Mouse (Mus musculus) adrenal gland, postnatal 25 days (tissue): ENCODE measurements around the gene Bag1. TPM values are rescaled to one million over a fixed set of nuclear protein-coding genes. Genes with fewer than 3 reads are reported as not detected.

ENCODE experiments used
- DNase-seq: peaks from one replicate; pipeline ENCODE4 v3.0.0; 2021; ENCODE audit warnings: mixed read lengths
- long read RNA-seq: library from polyadenylated mRNA; stranded (forward); transcript quantifications from one replicate; pipeline ENCODE4 v2.0.0, GENCODE M21; 2021
- total RNA-seq: library from RNA; stranded (reverse); gene quantifications from 2 replicates; pipeline ENCODE4 v1.2.3, GENCODE M21; 2021

The Bag1 gene
- 276 and 283 TPM in 2 replicates for total RNA-seq
- long read RNA-seq, transcript Bag1-202 (7 exons, 1,336 nt), result major isoform, 319 of 342 reads
- long read RNA-seq, partial matches to known transcripts, result 9 of 342 reads
- long read RNA-seq, other reads (novel, unspliced or antisense), result 14 of 342 reads

GRCm38 (mm10) chr4:40948160-40948708 lies at the start of gene Bag1, which contains the start of gene Chmp5:
Gene Bag1, minus strand, starts transcription at chr4:40948294.
Gene Chmp5, plus strand, starts transcription at chr4:40948407.
- peak; percentile 99 for DNase-seq

- no peak for DNase-seq
Measured at GRCm38 (mm10) chr4:40996302-40996701, 48.2 kb upstream of the Bag1 start.

DNA sequence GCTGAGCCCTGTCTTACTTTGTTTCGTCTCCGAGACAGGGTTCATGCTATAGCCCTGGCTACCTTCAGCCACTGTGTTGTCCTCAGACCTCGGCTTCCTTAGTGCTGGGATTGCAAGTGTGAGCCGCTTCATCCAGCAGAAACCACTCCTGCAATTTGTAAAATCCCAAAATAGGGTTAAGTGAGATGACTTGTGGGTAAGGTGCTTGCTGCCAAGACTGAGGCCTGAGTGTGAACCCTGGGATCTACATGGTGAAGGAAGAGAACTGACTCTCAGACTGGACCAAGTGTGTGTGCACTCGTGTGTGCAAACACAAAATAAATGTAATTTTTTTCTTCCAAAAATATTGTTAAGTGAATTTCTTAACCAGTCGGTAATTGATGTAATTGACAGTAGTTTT lies 41.5 kb upstream of the Bag1 start:
- DNase-seq, result no peak

DNA sequence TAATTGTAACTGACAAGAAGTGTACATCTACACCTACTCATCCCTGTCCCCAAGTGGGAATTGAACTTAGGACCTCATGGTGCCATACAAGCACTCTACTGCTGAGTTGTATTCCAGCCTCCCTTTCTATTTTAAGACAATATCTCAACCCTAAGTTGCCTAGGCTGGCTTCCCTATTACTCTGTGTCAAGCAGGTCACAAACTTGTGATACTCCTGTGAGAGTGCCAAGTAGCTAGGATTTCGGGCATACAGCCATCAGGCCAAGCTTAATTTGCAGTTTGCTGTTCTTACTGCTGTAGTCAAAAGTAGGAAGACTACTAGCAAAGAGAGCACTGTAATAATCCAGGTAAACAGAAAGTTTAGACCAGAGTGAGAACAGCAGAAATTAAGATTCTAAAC lies 35.6 kb upstream of the Bag1 start:
- DNase-seq, result no peak

- no peak for DNase-seq
Measured at GRCm38 (mm10) chr4:40982486-40982885, 34.4 kb upstream of the Bag1 start.

DNA sequence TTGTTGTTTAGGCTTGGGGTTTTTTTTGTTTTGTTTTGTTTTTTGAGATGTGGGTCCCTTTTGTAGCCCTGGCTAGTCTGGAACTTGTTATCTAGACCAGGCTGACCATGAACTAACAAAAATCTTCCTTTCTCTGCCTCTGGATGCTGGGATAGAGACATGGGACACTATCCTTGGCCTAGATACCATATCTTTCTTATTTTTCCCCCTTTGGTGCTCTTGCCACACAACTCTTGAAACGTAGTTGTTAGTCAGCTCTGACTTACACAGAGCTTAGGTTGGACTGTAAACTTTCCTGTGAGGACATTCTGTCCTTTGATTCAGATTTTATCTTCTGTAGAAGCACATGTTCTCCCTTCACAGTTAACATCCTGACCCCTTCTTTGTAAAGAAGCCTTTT lies 31.3 kb upstream of the Bag1 start:
- no peak for DNase-seq

DNA sequence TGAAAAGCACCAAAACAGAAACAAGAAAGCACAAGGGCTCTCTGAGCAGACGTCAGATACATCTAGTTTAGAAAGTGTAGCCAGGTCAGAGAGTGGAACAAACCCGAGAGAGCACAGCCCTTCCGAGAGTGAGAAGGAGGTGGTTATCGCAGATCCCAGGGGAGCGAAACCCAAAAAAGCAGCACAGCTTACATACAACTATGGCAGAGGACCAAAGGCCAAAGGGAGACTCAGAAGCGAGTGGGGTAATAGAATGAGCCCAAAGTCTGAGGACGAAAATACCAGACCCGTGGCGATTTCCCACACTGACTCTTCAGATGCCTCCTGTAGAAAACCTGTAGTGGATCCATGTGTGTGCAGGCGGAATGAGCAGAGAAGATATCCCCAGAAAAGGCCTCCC lies 28.6 kb upstream of the Bag1 start:
- DNase-seq, result no peak

DNA sequence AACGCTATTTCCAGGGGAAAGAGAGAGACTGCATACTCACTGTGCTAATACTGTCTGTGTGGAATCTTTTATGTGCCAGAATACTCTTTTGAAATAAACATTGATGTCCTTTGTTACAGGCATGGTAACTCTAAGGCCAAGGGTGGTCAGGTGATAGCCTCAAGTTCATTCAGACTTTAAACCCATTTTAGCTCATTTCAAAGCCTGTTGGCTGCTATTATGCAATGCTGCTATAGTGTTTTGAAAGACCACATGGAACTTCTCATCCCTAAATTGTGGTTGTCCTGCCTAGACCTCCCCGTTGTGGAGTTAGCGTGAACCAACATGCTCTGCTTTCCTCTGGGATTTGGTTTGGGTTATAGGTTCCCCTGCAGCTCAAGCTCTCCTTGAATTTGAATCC lies 27.6 kb upstream of the Bag1 start:
- no peak for DNase-seq

GRCm38 (mm10) chr4:40974011-40974410 lies 25.9 kb upstream of the Bag1 start:
- peak; percentile 38 for DNase-seq

DNA sequence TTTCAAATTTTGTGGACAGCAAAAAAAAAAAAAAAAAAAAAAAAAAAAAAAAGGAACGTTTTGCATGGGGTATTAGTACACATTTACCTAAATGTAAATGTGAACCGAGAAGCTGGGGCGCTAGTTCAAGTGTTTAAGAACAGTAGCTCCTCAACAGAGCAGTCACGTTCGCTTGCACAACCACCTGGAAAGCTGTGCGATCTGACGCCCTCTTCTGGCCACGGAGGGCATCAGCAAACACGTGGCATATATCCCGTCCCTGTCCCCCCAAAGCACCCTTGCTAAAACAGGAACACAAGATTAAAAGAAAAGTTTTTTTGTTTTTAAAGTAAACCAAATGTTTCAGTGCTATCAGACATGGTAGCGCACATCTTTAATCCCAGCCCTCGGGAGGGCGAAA lies 23.6 kb upstream of the Bag1 start:
- DNase-seq, result peak; percentile 31

DNA sequence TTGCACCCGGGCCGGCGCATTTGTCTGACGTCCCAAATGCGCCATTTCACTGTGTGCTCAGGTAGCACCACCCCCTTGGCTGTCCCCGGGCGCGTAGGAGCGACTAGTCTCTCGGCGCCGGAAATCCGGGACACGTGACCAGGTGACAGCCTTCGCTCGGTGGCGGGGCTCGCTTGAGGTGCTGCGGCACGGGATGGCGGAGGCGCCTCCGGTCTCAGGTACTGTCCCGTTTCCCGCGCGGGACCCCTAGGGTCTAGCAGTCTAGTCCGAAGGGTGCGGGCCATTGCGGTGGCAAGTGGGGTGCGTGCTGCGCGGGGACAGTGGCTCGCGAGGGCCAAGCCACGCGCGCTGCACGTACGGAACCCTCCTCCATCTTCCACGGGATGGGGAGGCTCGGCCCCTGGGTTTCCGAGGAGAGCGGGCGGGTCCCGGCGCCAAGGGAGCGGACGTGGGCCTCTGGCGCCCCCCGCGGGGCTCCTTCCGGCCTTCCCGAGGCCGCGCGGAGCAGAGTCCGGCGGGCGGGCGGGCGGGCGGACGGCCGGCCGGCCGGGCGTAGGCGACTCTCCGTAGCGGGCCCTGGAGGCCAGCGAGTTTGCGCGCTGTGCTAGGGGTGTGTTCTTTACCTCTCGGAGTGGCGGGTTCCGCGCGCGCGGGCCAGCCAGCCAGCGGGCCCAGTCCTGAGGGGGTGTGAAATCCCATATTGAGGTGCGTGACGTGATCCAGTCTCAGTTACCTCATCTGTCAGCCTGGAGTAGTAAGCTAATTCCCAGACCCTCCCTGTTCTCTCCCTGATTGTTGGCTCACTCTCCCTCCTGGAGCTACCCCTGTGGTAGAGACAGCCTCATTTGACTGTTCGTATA lies 23.0 kb upstream of the Bag1 start, which contains the start of gene Nfx1:
TSS of gene Nfx1 (plus strand) at position 65 of the 860 bp plus-strand sequence.
- peak; percentile 98 for DNase-seq

DNA sequence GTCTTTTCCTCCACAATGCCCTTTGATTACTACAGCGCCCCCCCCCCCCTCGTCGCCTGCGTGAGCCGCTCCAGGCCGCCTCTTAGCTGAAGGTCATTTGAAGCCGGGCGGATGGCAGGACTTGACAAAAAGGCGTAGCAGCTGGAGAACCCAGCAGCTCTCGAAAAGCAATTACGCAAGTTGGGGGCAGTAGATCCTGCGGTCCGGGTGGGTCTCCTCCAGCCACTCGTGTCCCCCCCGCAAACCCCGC lies 22.4 kb upstream of the Bag1 start:
- no peak for DNase-seq

DNA sequence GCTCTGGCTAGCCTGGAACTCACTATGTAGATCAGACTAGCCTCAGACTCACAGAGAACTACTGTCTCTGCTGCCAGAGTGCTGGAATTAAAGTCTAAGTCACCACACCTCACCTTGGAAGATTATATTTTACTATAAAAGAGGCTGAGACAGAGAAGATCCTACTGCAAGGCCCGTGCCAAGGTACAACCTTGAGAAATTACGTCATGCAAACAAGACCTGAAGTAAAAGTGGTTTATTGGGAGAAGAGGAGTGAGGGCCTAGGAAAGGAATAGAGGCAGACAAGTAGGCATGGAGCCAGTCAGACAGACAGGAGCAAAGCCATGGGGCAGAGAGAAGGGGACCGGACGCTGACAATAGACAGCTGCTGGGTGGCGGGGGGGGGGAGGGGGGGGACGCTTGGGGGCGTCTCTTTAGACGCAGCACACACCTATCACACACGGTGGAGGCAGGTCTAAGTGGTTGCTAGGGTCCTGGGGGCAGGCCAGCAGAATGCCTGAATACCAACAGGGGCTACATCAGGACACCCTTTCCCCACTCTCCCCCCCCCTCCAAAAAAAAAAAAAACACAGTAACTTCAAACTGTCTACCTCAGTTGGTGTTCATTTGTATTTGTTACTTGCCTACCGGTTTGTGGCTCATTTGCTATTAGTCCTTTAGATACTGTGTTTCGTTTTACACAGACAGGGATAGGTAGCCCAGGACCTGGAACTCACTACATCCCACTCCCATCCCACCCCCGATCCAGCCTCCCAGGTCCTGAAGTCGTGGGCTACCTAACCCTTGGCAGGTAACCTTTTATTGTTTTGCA lies 21.9 kb upstream of the Bag1 start:
- no peak for DNase-seq

GRCm38 (mm10) chr4:40969161-40969560 lies 21.1 kb upstream of the Bag1 start:
- DNase-seq, result no peak

- DNase-seq, result no peak
Measured at GRCm38 (mm10) chr4:40963536-40963935, 15.4 kb upstream of the Bag1 start.

- no peak for DNase-seq
Measured at GRCm38 (mm10) chr4:40955942-40956341, 7.8 kb upstream of the Bag1 start.

DNA sequence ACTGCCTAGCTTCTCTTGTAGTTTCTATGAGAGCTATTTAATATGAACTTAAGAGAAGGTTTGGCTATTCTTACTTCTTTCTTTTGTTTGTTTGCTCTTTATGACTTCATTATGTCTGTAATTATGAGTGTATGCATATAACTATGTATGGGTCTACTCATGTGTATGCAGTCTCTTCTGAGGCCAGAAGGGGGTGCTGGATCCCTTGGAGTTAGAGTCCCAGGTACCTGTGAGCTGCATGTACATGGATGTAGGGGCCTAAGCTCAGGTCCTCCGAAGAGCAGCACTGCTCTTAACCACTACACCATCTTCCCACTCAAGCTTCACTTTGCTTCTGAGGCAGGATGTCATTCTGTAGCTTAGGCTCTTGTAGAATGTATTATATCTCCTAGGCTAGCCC lies 5.4 kb upstream of the Bag1 start:
- DNase-seq, result no peak

DNA sequence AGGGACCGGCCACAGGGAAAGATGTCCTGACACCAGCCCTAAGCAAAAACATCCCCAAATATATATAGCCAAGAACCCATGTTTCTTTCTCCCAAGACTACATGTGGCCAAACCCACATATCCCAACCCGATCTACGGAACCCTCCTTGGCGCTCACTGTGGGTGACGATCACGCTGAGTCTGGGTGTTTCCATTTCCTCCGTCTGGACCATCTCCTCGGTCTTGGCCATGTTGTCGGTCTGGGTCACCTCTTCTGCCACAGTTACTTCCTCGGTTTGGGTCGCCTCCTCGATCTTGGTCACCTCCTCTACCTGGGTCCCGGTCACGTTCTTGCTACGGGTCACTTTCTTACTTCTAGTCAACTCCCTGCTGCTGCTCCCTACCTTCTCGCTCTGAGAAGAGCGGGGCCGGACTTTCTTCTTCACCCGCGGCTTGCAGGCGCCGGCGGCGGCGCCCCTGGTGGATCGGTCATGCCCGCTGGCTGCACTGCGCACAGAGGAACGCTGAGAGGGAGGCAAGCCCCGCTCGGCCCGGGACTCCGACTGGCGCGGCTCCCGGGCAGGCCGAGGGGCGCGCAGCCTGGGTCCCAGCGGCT lies 432 bp downstream of the Bag1 start:
- DNase-seq, result no peak

GRCm38 (mm10) chr4:40946516-40947121 lies 1.5 kb downstream of the Bag1 start:
- DNase-seq, result no peak

DNA sequence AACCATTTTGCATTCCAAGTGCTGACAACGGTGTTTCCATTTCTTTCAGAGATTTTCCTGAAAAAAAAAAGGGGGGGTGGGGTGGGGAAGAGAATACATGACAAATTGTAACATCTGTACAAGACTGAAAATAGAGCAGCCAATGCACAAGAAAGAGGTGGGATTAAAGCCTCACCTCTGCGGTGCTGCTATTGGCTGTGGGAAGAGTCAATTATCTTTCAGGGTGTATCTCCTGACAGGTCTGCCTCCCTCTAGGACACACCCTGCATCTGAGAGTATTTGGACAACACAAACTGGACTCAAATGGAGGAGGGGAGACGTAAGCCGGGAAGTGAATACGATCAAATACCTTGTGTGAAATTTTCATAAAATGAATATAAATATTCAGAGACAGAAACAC lies 4.4 kb downstream of the Bag1 start:
- no peak for DNase-seq

- DNase-seq, result no peak
Measured at GRCm38 (mm10) chr4:40938793-40939192, 9.3 kb downstream of the Bag1 start.

- peak; percentile 43 for DNase-seq
Measured at GRCm38 (mm10) chr4:40936175-40936839, 11.8 kb downstream of the Bag1 start.
